Mouse (Mus musculus): ENCODE measurements around the gene Hoxc6.

Hoxc6 gene

DNA sequence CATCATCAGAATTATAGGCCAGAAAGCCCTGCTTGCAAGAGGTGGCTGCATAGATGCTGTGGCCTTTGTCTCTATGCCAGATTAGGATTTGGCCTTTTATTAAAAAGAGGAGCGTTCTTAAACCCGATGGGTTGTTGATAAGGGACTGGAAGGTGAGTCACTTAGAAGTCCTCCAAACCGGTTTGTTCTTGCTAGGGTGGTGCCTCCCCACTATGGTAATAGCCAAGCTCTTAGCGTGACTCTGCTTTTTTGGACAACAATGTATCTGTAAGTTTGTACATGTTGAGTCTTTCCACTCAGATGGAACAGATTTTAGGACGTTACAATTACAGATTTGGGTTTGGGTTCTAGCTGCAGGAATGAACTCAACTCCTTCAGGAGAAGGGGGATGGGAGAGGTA is 43.6 kb downstream of the Hoxc6 start:
- DNase-seq: no peak

DNA sequence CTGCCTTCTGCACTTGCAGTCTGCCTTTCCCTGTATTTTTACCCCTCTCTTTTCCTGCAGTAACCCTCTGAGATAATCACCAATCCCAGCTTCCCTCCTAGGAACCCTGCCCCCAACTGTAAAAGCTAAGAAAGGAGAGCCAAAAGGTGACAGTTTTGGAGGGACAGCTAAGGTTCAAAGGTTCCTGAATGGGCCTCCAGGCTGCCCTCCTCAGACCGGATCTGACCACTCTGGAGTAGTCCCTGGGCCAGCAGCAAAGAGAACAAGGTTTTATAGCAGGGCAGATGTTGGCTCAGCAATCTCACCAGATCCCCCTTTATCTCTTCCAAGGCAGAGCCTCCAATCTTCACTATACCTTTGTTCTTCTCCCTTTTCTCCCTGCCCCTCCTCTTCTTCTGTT is 44.2 kb downstream of the Hoxc6 start:
- DNase-seq: no peak

DNA sequence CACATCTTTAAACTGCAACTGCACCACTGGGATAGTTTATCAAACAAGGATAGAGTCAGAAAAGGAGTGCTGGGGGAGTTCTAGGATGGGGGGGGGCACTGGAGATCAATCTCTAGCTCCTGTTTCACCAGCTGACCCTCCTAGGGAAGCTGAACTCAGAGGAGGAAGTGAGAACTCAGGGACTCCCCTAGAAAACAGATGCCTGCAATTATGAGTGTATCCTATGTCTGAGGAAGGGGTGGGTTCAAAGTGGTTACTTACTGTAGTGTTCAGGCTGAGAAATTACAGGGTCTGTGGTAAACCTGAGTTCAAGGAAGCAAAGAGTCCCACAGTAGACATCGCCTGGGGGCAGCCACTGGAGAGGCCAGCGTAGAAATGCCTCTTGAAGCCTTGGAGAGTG is 53.6 kb downstream of the Hoxc6 start:
- DNase-seq: no peak

DNA sequence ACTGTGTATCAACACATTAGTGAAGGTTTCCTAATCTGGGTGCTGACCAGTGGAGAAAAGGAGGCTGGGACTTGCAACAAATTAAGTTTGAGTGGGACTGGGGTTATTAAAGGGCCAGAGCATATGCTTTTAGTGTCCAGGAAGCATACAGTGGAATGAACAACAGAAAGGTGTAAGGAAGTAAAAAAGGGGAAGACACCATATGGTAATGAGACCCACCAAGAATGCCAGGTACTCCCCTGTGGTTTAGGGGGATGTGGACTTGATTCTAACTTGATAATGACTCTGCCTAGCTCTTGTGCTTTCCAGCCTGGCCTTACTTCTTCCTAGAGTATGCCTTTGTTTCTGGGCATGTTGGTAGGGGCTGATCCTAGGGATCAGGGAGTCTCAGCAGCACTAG is 55.2 kb downstream of the Hoxc6 start:
- no peak for DNase-seq

DNA sequence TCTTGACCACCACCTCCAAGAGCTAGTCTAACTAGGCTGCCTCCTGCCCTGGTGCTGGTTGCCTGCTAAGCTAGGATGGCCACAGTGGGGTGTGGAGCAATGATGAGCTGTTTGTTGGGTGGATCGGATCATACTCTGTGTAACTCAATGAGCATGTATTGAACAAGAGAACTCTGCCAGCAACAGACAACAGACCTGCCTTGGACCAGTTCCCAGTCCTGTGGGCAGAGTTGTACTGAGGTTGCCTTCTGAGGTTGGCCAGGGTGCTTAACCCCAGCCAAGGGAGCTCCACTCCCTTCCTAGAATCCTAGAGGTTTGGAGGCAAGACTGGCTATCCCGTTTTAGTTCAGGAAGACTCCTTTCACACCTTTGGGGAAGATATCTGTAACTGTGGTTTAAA is 58.3 kb downstream of the Hoxc6 start:
- no peak for DNase-seq

DNA sequence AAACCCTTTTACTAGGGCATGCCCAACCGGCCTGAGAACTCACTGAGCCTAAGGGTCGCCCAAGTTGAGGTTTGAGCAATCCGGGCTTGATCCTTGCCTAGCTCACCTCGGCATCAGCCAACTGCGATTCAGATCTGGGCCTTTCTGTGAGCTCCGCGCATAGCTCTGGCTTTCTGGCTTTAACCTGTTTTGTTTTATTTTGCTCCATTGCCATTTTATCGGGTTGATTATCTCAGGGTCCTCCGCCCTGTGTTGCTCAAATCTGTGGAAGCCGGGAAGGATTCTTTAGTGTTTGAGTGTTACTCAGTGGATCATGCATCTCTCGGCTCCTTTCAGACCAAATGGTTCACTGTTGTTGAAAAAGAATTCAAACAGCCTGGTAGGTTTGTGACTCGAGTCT is 60.7 kb downstream of the Hoxc6 start:
- no peak for DNase-seq

DNA sequence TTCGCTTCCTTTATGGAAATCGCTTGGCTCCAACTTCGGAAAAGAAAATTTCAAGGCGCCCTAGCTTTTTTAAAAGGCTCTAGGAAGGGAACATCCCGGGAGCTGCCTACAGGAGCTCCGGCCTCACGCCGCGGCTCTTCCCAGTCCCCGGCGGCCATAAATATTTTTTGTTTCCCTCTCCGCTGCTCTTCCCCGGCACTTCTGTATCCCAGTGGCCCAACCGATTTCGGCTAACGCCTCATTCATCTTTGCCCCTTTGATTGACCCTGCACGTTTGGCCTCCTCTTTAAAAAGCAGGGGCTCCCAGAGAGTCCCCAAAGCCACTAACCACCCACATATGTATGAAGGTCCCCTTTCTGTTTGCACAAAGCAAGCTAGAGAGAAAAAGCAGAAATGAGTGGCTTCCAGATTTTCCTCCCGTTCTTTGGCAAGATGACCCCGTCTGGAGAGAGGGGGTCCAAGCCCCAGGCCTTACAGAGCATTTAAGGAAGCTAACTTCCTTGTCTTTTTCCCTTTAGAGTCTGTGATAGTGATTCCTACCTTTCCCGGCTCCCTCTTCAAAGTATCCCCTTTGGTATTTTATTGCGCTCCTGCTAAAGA is 61.4 kb downstream of the Hoxc6 start:
- no peak for DNase-seq

DNA sequence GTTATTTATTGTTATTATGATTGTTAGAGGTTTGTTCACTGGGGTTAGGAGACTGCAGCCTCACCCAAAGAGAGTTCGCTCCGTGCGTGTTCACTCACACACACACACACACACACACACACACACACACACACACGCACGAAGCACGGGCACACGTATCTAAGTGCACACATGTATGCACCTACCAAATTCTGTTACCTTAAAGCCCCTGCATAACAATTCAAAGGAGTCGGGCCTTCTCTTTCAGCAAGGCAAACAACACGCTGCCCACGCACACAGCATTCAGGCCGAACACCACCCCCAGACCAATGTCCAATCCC is 61.9 kb downstream of the Hoxc6 start:
- no peak for DNase-seq

DNA sequence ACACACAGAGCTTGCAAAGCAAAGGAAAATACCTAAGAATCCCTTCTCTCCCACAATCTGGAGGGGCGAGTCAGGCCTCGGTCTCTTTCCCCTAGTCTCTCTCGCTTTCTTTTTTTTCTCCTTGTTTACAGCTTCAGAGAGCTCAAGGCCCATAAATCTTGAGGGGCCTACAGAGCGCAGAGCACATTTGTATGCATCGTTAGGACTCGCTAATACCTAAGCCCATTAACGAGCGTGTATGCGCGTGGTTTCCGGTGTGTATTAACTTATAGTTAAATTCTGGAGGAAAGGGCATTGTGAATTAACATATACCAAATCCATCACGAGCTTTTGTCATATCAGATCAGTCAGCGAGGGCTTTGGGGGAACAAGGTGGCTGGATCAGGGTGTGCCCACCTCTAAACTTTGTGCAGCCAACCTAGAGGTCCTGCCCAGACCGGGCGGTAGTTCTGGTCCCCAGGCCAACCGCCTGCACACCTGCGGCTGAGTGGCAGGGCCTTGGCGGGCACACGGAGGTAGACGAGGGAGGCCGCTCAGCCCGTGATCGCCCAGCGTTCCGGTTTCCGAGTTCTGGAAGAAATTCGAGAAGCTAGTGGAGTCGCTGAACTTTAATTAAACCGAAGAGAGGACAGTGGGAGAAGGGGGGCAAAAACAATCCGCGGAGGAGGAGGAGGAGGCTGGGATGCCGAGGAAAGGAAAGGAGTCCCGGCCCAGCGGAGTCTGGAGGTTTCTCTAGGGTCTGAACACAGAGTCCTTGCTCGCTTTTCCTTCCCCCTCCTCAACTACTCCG is 62.5 kb downstream of the Hoxc6 start:
- DNase-seq: no peak

DNA sequence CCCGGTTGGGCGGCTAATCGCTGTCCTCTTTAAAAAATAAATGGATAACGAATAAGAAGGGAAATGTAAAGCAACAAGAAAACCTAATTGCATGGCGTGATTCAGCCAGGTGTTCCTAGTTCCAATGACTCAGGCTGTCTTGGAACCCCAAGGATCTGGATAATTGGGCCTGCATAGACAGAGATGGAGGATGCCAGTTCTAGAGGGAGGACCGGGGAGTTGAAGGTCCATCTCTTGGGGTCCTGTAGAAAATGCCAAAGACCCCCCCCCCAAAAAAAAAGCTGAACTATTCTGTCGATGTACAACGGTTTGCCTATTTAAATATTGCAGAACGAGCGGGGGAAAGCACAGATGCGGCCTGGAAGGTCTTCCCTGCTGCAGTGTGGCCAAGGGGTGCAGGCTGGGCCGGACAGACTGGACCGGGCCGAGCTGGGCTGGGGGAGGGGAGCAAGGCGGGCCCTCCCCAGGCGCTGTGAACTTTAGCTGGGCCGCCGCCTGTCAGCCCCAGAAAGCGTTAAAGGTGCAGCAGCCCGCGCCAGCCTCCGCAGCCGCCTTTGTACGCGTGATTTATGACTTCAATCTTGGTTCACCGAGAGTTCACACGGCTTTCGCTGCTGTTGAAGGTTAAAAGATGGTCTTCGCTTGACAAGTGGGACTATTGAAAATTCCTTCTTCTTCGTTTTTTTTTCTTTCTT is 63.2 kb downstream of the Hoxc6 start:
- DNase-seq: no peak
